Mouse (Mus musculus) lung, postnatal 14 days (tissue): ENCODE data around the gene Pbp2.

Experiments
- DNase-seq: peaks from one replicate; pipeline ENCODE4 v3.0.0; 2021

Pbp2 gene

GRCm38 (mm10) chr6:135300469-135300868 is 9.7 kb downstream of the Pbp2 start:
- DNase-seq = peak; percentile 26

- no peak for DNase-seq
Observed at GRCm38 (mm10) chr6:135299024-135299550, 11.1 kb downstream of the Pbp2 start.

GRCm38 (mm10) chr6:135297570-135297969 is 12.6 kb downstream of the Pbp2 start:
- no peak for DNase-seq

- peak; percentile 37 for DNase-seq
Observed at GRCm38 (mm10) chr6:135296267-135296666, 13.9 kb downstream of the Pbp2 start.

- DNase-seq = peak; percentile 37
Observed at GRCm38 (mm10) chr6:135295082-135295861, 14.9 kb downstream of the Pbp2 start.

GRCm38 (mm10) chr6:135294150-135294549 is 16.1 kb downstream of the Pbp2 start:
- no peak for DNase-seq

- DNase-seq = peak; percentile 33
Observed at GRCm38 (mm10) chr6:135292391-135292790, 17.8 kb downstream of the Pbp2 start.

- DNase-seq = no peak
Observed at GRCm38 (mm10) chr6:135279856-135280255, 30.3 kb downstream of the Pbp2 start.

- no peak for DNase-seq
Observed at GRCm38 (mm10) chr6:135279286-135279685, 30.9 kb downstream of the Pbp2 start.

- DNase-seq = no peak
Observed at GRCm38 (mm10) chr6:135278302-135278701, 31.9 kb downstream of the Pbp2 start.

GRCm38 (mm10) chr6:135276474-135277295 is 33.5 kb downstream of the Pbp2 start:
- DNase-seq = no peak

GRCm38 (mm10) chr6:135275231-135275630 is 35.0 kb downstream of the Pbp2 start:
- DNase-seq = no peak

GRCm38 (mm10) chr6:135273066-135273465 is 37.1 kb downstream of the Pbp2 start:
- no peak for DNase-seq

- no peak for DNase-seq
Observed at GRCm38 (mm10) chr6:135271761-135272160, 38.4 kb downstream of the Pbp2 start.

GRCm38 (mm10) chr6:135269626-135270025 is 40.6 kb downstream of the Pbp2 start:
- DNase-seq = no peak

- no peak for DNase-seq
Observed at GRCm38 (mm10) chr6:135268392-135268791, 41.8 kb downstream of the Pbp2 start.

GRCm38 (mm10) chr6:135267221-135267620 is 43.0 kb downstream of the Pbp2 start:
- DNase-seq = no peak

- DNase-seq = no peak
Observed at GRCm38 (mm10) chr6:135266056-135266455, 44.1 kb downstream of the Pbp2 start.

GRCm38 (mm10) chr6:135264136-135264535 is 46.1 kb downstream of the Pbp2 start:
- DNase-seq = no peak

- no peak for DNase-seq
Observed at GRCm38 (mm10) chr6:135262565-135262964, 47.6 kb downstream of the Pbp2 start.

GRCm38 (mm10) chr6:135261124-135261523 is 49.1 kb downstream of the Pbp2 start:
- DNase-seq = no peak

- DNase-seq = no peak
Observed at GRCm38 (mm10) chr6:135260435-135260834, 49.8 kb downstream of the Pbp2 start.
